Mouse (Mus musculus) liver, embryonic 16.5 days (tissue): Measurements from ENCODE around the gene S1pr1. TPM values are rescaled to one million over a fixed set of nuclear protein-coding genes. Genes with fewer than 3 reads are reported as not detected.
A peak's percentile ranks its signal among the peaks of the same experiment; 100 is the strongest.

Source experiments
- ATAC-seq: fragments of 200-750 bp; cut with Nextera tagmentation; 2 replicates; pipeline ENCODE4 v1.8.0; 2017; ENCODE audit warnings: low read depth, mild to moderate bottlenecking, moderate number of reproducible peaks, moderate library complexity
- H3K27ac ChIP-seq: fragments of 300-500 bp; sonication (generic); 2 replicates; pipeline ENCODE4 v1.5.1; 2014; ENCODE audit warnings: mild to moderate bottlenecking, low read length
- H3K27me3 ChIP-seq: fragments of 300-500 bp; sonication (generic); 2 replicates; pipeline ENCODE4 v1.6.1; 2014; ENCODE audit warnings: low read depth, low read length, mixed read lengths; ENCODE audit not compliant: control insufficient read depth, insufficient read depth
- H3K36me3 ChIP-seq: fragments of 300-500 bp; sonication (generic); 2 replicates; pipeline ENCODE4 v1.6.1; 2014; ENCODE audit warnings: mild to moderate bottlenecking; ENCODE audit not compliant: control insufficient read depth, insufficient read depth
- H3K4me1 ChIP-seq: fragments of 300-500 bp; sonication (generic); 2 replicates; pipeline ENCODE4 v1.6.1; 2014; ENCODE audit warnings: low read depth, low read length, mixed read lengths; ENCODE audit not compliant: control insufficient read depth
- H3K4me2 ChIP-seq: fragments of 300-500 bp; sonication (generic); 2 replicates; pipeline ENCODE4 v1.6.1; 2014; ENCODE audit warnings: low read depth, low read length, mixed read lengths
- H3K4me3 ChIP-seq: fragments of 300-500 bp; sonication (generic); 2 replicates; pipeline ENCODE4 v1.5.1; 2014; ENCODE audit warnings: low read depth, mild to moderate bottlenecking, low read length
- H3K9ac ChIP-seq: fragments of 300-500 bp; sonication (generic); 2 replicates; pipeline ENCODE4 v1.6.1; 2014; ENCODE audit warnings: low read depth, low read length
- H3K9me3 ChIP-seq: fragments of 300-500 bp; sonication (generic); replicated peaks from 2 replicates; pipeline ENCODE4 v1.6.1; 2016; ENCODE audit warnings: low read length; ENCODE audit not compliant: control insufficient read depth
- WGBS: fragments of 180-500 bp; shearing (Covaris S2); extraction: QIAGEN DNeasy Blood & Tissue Kit; methylation state at CpG from one replicate; pipeline ENCODE4 v1.1.7; 2014; ENCODE audit not compliant: insufficient replicate concordance; 5-methylcytosine and 5-hydroxymethylcytosine counted together
- polyA plus RNA-seq: library from polyadenylated mRNA; unstranded; fragments of >200 nt; fragmentation: Nextera tagmentation; extraction: Ambion mirVana; gene quantifications from 2 replicates; pipeline ENCODE4 v1.2.1, GENCODE M21; 2015

S1pr1 gene
- polyA plus RNA-seq, 1 experiment from 2014 or later = 10.4 TPM

- Histone ChIP-seq H3K4me1 (peaks cover 7% of the 10 kb centered on the region), H3K27me3 (no peaks in the 10 kb centered on the region), H3K9ac (no peak overlapping the region), H3K4me2 (no peak overlapping the region), H3K27ac (no peak overlapping the region), H3K4me3 (no peak overlapping the region), H3K9me3 (no peaks in the 10 kb centered on the region), H3K36me3 (no peaks in the 10 kb centered on the region)
- ATAC-seq = no peak
- WGBS = 25% methylated on average over 5 of the region's 5 CpGs
Observed at GRCm38 (mm10) chr3:115674665-115675064, 40.2 kb downstream of the S1pr1 start.

- Histone ChIP-seq H3K9ac (no peak overlapping the region), H3K27me3 (no peaks in the 10 kb centered on the region), H3K4me3 (no peak overlapping the region), H3K36me3 (no peaks in the 10 kb centered on the region), H3K9me3 (no peaks in the 10 kb centered on the region), H3K4me2 (peak overlapping the region; percentile 21; the same call in 1 of the 2 replicates), H3K4me1 (peaks cover 7% of the 10 kb centered on the region), H3K27ac (no peak overlapping the region)
- WGBS = 18% methylated on average over 13 of the region's 13 CpGs
- no peak for ATAC-seq
Observed at GRCm38 (mm10) chr3:115673663-115674157, 41.2 kb downstream of the S1pr1 start.

DNA sequence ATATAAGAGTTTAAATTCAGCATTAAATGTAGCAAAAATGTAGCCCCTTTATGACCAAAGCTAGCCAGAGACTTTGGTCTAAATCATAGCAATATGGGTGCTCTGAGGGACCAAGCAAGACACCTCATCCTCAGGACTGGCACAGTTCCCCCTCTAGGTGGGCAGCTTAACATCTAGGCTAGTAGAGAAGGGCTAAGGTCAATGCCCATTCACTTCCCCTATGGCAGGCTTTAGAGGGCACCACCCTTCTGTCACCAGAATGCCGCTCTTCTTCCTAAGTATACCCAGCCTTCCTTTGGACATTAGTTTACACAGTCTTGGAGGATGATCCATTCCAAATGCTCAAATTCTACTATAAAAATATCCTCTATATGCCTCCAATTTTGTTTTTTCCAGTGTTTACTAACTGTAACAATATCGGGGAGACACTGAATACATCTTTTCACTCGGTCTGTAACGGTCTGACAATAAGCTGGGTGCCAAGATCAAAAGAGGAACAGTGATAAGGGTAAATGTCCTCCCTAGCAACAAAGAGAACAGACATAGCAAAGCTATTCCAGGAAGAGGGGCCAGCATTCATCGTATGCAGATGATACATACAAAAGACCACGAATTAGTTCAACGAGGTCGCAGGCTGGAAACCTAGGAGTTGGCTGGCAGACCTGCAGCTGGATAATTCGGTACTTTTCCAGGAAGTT lies 41.8 kb downstream of the S1pr1 start:
- Histone ChIP-seq H3K9me3 (no peaks in the 10 kb centered on the region), H3K27me3 (no peaks in the 10 kb centered on the region), H3K4me1 (peaks cover 7% of the 10 kb centered on the region), H3K9ac (no peak overlapping the region), H3K4me2 (peak overlapping the region; percentile 21; the same call in 1 of the 2 replicates), H3K27ac (no peak overlapping the region), H3K36me3 (no peaks in the 10 kb centered on the region), H3K4me3 (no peak overlapping the region)
- ATAC-seq = no peak
- 13% methylated on average over 9 of the region's 9 CpGs for WGBS

GRCm38 (mm10) chr3:115669230-115669629 lies 45.6 kb downstream of the S1pr1 start:
- Histone ChIP-seq H3K9ac (no peak overlapping the region), H3K27ac (no peak overlapping the region), H3K9me3 (no peaks in the 10 kb centered on the region), H3K27me3 (no peaks in the 10 kb centered on the region), H3K4me3 (no peak overlapping the region), H3K4me1 (peaks cover 7% of the 10 kb centered on the region), H3K36me3 (no peaks in the 10 kb centered on the region), H3K4me2 (no peak overlapping the region)
- 56% methylated on average over 1 of the region's 1 CpGs for WGBS
- ATAC-seq = no peak

GRCm38 (mm10) chr3:115667182-115667581 lies 47.7 kb downstream of the S1pr1 start:
- Histone ChIP-seq H3K27ac (no peak overlapping the region), H3K9me3 (no peaks in the 10 kb centered on the region), H3K36me3 (no peaks in the 10 kb centered on the region), H3K9ac (no peak overlapping the region), H3K4me2 (no peak overlapping the region), H3K4me1 (no peaks in the 10 kb centered on the region), H3K27me3 (no peaks in the 10 kb centered on the region), H3K4me3 (no peak overlapping the region)
- WGBS = 48% methylated on average over 2 of the region's 2 CpGs
- ATAC-seq = no peak

DNA sequence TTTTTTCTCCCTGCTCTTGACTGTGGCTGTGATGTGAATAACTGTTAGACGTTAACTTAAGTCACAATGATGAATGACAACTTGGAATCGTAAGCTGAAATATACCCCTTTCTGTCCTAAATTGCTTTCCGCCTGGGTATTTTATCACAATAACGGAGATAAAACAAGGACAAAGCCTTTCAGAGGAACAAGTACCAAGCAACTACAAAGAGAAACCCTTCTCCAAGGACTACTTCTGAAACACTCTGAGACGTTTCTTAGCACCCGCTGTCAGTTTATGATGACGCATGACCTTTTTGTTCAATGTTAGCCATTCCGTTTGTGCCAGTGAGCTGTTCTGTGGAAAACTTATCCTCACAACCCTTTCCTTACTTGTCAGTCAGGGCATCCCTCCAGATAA lies 48.3 kb downstream of the S1pr1 start:
- ATAC-seq = no peak
- 70% methylated on average over 8 of the region's 8 CpGs for WGBS
- Histone ChIP-seq H3K9ac (no peak overlapping the region), H3K4me2 (no peak overlapping the region), H3K27me3 (no peaks in the 10 kb centered on the region), H3K4me3 (no peak overlapping the region), H3K4me1 (no peaks in the 10 kb centered on the region), H3K27ac (no peak overlapping the region), H3K36me3 (no peaks in the 10 kb centered on the region), H3K9me3 (no peaks in the 10 kb centered on the region)

DNA sequence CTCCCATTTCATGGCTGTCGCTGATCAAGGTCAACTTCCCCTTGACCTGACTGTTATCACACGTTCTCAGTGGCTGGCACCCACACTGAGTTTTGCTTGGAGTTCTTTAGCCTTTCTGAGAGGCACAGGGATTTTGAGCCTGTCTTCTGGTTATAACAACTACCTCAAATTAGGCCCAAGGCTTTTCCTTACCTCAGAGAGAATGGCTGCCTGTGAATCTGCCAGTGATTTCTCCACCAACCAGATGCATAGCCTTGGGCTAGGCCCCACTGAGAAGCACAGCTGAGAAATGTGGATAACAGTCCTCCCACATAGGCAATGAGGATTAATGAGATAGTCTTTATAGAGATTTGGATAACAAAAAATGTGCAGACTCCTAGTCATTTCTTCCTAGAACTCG lies 50.4 kb downstream of the S1pr1 start:
- H3K9me3 ChIP-seq = no peaks in the 10 kb centered on the region
- 29% methylated on average over 3 of the region's 3 CpGs for WGBS
- no peaks in the 10 kb centered on the region for H3K4me1 ChIP-seq
- H3K9ac ChIP-seq = no peak overlapping the region
- no peak overlapping the region for H3K4me2 ChIP-seq
- no peaks in the 10 kb centered on the region for H3K36me3 ChIP-seq
- H3K27ac ChIP-seq = no peak overlapping the region
- ATAC-seq = no peak
- H3K4me3 ChIP-seq = no peak overlapping the region
- H3K27me3 ChIP-seq = no peaks in the 10 kb centered on the region

DNA sequence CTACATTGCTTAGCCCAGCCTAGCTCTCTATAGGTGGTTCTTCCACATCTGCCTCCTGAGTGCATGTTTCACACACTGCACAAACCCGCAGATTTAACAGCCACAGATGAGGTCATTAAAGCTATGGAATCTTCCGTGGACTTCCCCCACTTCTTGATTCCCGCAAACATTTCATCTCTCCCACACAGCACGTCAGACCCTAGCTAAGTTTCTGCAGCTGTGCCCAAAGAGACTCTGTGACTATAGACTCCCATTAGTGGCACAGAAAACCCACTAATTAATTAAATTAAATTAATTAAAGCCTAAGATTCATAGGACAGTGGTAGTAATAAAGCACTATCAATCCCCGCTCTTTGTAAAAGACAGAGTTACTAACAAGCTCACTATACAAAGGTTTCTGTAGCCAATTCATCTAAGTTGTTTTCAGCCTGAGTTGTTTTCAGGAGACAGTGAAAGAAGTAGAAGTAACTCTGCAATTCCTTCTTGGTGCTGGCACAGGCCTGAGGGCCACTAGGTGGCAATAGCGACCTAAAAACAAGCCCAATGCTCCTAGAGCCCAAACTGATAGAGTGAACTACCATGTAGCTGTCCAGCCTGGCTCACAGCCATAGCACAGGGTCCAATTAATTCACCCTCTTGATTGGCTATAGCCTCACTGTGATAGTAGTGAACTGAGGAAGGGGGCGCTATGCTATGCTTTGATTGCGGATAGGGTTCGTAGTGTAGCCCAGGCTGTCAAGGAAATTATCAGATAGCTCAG lies 54.0 kb downstream of the S1pr1 start:
- H3K9me3 ChIP-seq = no peaks in the 10 kb centered on the region
- no peaks in the 10 kb centered on the region for H3K4me1 ChIP-seq
- 42% methylated on average over 9 of the region's 9 CpGs for WGBS

More for the DNA sequence above, 54.0 kb downstream of the S1pr1 start:
- no peaks in the 10 kb centered on the region for H3K36me3 ChIP-seq
- no peaks in the 10 kb centered on the region for H3K27me3 ChIP-seq
- ATAC-seq = no peak
- no peak overlapping the region for H3K4me2 ChIP-seq
- no peak overlapping the region for H3K27ac ChIP-seq
- no peak overlapping the region for H3K4me3 ChIP-seq
- no peak overlapping the region for H3K9ac ChIP-seq
